Mouse (Mus musculus) kidney, embryonic 16.5 days (tissue): ENCODE data around the gene Fras1. TPM values are rescaled to one million over a fixed set of nuclear protein-coding genes. Genes with fewer than 3 reads are reported as not detected.

ENCODE experiments used
- ATAC-seq: fragments of 200-750 bp; cut with Nextera tagmentation; 2 replicates; pipeline ENCODE4 v1.8.0; 2017; ENCODE audit warnings: moderate TSS enrichment; ENCODE audit not compliant: low FRiP score, low TSS enrichment
- H3K27ac ChIP-seq: fragments of 300-500 bp; sonication (generic); 2 replicates; pipeline ENCODE4 v1.5.1; 2014; ENCODE audit warnings: low read length
- H3K27me3 ChIP-seq: fragments of 300-500 bp; sonication (generic); 2 replicates; pipeline ENCODE4 v1.6.1; 2014; ENCODE audit warnings: low read length, control low read depth, mixed read lengths; ENCODE audit not compliant: insufficient read depth
- H3K36me3 ChIP-seq: fragments of 300-500 bp; sonication (generic); 2 replicates; pipeline ENCODE4 v1.6.1; 2014; ENCODE audit warnings: low read length, control low read depth, mixed read lengths; ENCODE audit not compliant: insufficient read depth
- H3K4me1 ChIP-seq: fragments of 300-500 bp; sonication (generic); 2 replicates; pipeline ENCODE4 v1.6.1; 2014; ENCODE audit warnings: low read length, control low read depth, mixed read lengths; ENCODE audit not compliant: insufficient read depth
- H3K4me2 ChIP-seq: fragments of 300-500 bp; sonication (generic); replicated peaks from 2 replicates; pipeline ENCODE4 v1.6.1; 2014; ENCODE audit warnings: low read depth, low read length
- H3K4me3 ChIP-seq: fragments of 300-500 bp; sonication (generic); 2 replicates; pipeline ENCODE4 v1.5.1; 2014; ENCODE audit warnings: mild to moderate bottlenecking, low read length
- H3K9ac ChIP-seq: fragments of 300-500 bp; sonication (generic); replicated peaks from 2 replicates; pipeline ENCODE4 v1.6.1; 2014; ENCODE audit warnings: low read length
- H3K9me3 ChIP-seq: fragments of 300-500 bp; sonication (generic); 2 replicates; pipeline ENCODE4 v1.6.1; 2016; ENCODE audit warnings: low read length, control low read depth
- WGBS: fragments of 180-500 bp; shearing (Covaris S2); extraction: QIAGEN DNeasy Blood & Tissue Kit; methylation state at CpG from one replicate; pipeline ENCODE4 v1.1.7; 2014; 5-methylcytosine and 5-hydroxymethylcytosine counted together
- polyA plus RNA-seq: library from polyadenylated mRNA; unstranded; fragments of >200 nt; fragmentation: Nextera tagmentation; extraction: Ambion mirVana; gene quantifications from 2 replicates; pipeline ENCODE4 v1.2.1, GENCODE M21; 2015

Gene Fras1
- polyA plus RNA-seq, result 30.3 and 42.2 TPM in 2 replicates

DNA sequence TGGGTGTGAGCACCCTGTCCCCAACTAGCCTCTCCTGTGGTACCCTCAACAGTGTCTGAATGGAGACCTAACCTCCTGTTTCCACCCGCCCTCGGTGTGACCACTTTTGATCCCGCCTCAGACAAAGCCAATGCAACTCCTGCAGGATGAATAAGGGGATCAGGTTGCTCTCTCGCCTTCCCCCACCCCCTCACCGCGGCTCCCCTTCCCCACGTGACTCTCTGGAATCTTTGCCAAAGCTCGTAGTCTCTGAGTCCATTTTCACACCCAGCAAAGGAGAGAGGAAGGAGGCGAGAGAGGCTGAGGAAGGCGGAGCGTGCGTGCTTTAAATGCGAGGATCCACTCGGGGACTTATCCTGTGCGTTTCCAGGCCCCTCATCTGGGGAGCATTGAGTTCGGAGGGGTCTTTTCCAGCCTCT lies at the start of gene Fras1:
Gene Fras1, plus strand, starts transcription at position 389 of the 419 bp plus-strand sequence.
- peak within 1 kb of the TSS; percentile 82 for H3K9ac ChIP-seq
- H3K4me2 ChIP-seq, result peak within 1 kb of the TSS; percentile 84
- WGBS, result under 1% methylated on average over 16 of the region's 16 CpGs
- peak within 1 kb of the TSS; percentile 90 for H3K27ac ChIP-seq
- H3K36me3 ChIP-seq, result no peaks in the 10 kb centered on the region
- peak within 1 kb of the TSS; percentile 82 for H3K4me3 ChIP-seq
- H3K9me3 ChIP-seq, result no peaks in the 10 kb centered on the region
- peaks cover 20% of the 10 kb centered on the region for H3K4me1 ChIP-seq
- no peaks in the 10 kb centered on the region for H3K27me3 ChIP-seq
- peak; percentile 32 for ATAC-seq

GRCm38 (mm10) chr5:96331048-96331737 lies 42.6 kb upstream of the Fras1 start:
- H3K27ac ChIP-seq, result peak overlapping the region; percentile 79
- peak overlapping the region; percentile 34 for H3K4me3 ChIP-seq
- no peaks in the 10 kb centered on the region for H3K9me3 ChIP-seq
- H3K27me3 ChIP-seq, result no peaks in the 10 kb centered on the region
- 46% methylated on average over 25 of the region's 25 CpGs for WGBS
- H3K4me2 ChIP-seq, result peak overlapping the region; percentile 49
- no peaks in the 10 kb centered on the region for H3K36me3 ChIP-seq
- H3K9ac ChIP-seq, result 0 out of 2 replicates have a peak overlapping the region, but pooled peaks have one; percentile 25
- H3K4me1 ChIP-seq, result peaks cover 21% of the 10 kb centered on the region
- peak; percentile 84 for ATAC-seq

GRCm38 (mm10) chr5:96331738-96332070 lies 42.1 kb upstream of the Fras1 start:
- Histone ChIP-seq H3K27ac (peak overlapping the region; percentile 79; the same call in 1 of the 2 replicates), H3K4me1 (peaks cover 21% of the 10 kb centered on the region), H3K27me3 (no peaks in the 10 kb centered on the region), H3K9ac (no peak overlapping the region), H3K36me3 (no peaks in the 10 kb centered on the region), H3K4me3 (peak overlapping the region; percentile 34), H3K9me3 (no peaks in the 10 kb centered on the region), H3K4me2 (peak overlapping the region; percentile 49)
- 19% methylated on average over 5 of the region's 5 CpGs for WGBS
- peak; percentile 46 for ATAC-seq

GRCm38 (mm10) chr5:96333963-96334362 lies 39.8 kb upstream of the Fras1 start:
- H3K27me3 ChIP-seq, result no peaks in the 10 kb centered on the region
- H3K9me3 ChIP-seq, result no peaks in the 10 kb centered on the region
- H3K27ac ChIP-seq, result no peak overlapping the region
- H3K36me3 ChIP-seq, result no peaks in the 10 kb centered on the region
- H3K4me1 ChIP-seq, result peaks cover 21% of the 10 kb centered on the region
- H3K9ac ChIP-seq, result no peak overlapping the region
- WGBS, result 31% methylated on average over 3 of the region's 3 CpGs
- no peak overlapping the region for H3K4me2 ChIP-seq
- H3K4me3 ChIP-seq, result no peak overlapping the region
- no peak for ATAC-seq

GRCm38 (mm10) chr5:96340564-96340963 lies 33.2 kb upstream of the Fras1 start:
- no peaks in the 10 kb centered on the region for H3K9me3 ChIP-seq
- H3K4me3 ChIP-seq, result no peak overlapping the region
- 87% methylated on average over 6 of the region's 6 CpGs for WGBS
- no peak overlapping the region for H3K4me2 ChIP-seq
- no peak overlapping the region for H3K27ac ChIP-seq
- H3K9ac ChIP-seq, result no peak overlapping the region
- no peaks in the 10 kb centered on the region for H3K27me3 ChIP-seq
- no peak for ATAC-seq
- H3K36me3 ChIP-seq, result no peaks in the 10 kb centered on the region
- H3K4me1 ChIP-seq, result no peaks in the 10 kb centered on the region

GRCm38 (mm10) chr5:96344983-96345382 lies 28.8 kb upstream of the Fras1 start:
- Histone ChIP-seq H3K27ac (no peak overlapping the region), H3K9me3 (no peaks in the 10 kb centered on the region), H3K9ac (no peak overlapping the region), H3K27me3 (no peaks in the 10 kb centered on the region), H3K4me1 (no peaks in the 10 kb centered on the region), H3K4me2 (no peak overlapping the region), H3K36me3 (no peaks in the 10 kb centered on the region), H3K4me3 (no peak overlapping the region)
- 70% methylated on average over 2 of the region's 2 CpGs for WGBS
- no peak for ATAC-seq

- no peaks in the 10 kb centered on the region for H3K9me3 ChIP-seq
- no peaks in the 10 kb centered on the region for H3K27me3 ChIP-seq
- H3K4me1 ChIP-seq, result no peaks in the 10 kb centered on the region
- no peaks in the 10 kb centered on the region for H3K36me3 ChIP-seq
- H3K4me3 ChIP-seq, result no peak overlapping the region
- ATAC-seq, result no peak
- H3K4me2 ChIP-seq, result no peak overlapping the region
- no peak overlapping the region for H3K27ac ChIP-seq
- no peak overlapping the region for H3K9ac ChIP-seq
Measured at GRCm38 (mm10) chr5:96351963-96352362, 21.8 kb upstream of the Fras1 start.

DNA sequence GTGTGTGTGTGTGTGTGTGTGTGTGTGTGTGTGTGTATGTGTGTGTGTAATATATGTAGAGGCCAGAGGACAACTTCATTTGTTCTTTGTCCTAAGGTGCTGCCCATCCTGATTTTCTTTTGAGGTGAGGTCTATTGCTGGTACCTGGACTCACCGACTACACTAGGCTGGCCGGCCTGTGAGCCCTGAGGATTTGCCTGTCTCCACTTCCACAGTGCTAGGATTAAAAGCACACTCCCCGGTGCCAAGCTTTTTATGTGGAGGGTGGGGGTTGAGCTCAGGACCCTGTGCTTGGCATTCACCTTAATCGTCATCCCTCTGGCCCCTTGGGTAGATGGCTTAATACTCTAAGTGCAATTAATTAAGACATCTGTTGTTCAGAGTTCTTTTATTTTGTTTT lies 9.8 kb upstream of the Fras1 start:
- H3K9ac ChIP-seq, result no peak overlapping the region
- H3K4me1 ChIP-seq, result no peaks in the 10 kb centered on the region
- H3K4me3 ChIP-seq, result no peak overlapping the region
- no peaks in the 10 kb centered on the region for H3K9me3 ChIP-seq
- 65% methylated on average over 4 of the region's 4 CpGs for WGBS
- H3K4me2 ChIP-seq, result no peak overlapping the region
- H3K27ac ChIP-seq, result no peak overlapping the region
- H3K27me3 ChIP-seq, result no peaks in the 10 kb centered on the region
- no peaks in the 10 kb centered on the region for H3K36me3 ChIP-seq
- ATAC-seq, result no peak

DNA sequence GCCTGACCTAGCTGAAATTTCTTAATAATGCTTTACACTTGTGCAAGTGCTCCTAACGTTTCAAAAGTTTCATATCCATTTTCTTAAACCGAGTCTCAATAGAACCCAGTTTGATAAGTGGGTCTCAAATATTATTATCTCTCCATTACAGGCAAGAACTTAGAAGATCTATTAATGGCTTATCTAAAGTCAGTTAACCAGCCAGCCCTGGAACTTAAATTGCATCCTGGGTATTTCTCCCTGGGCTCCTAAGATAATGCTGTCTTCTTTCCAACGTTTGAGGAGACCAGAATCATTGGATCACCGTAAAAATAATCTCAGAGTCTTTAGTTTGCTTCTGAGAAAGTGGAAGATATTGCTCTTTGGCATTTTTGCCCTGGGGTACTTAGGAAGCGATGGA lies 8.2 kb upstream of the Fras1 start:
- no peaks in the 10 kb centered on the region for H3K36me3 ChIP-seq
- no peaks in the 10 kb centered on the region for H3K27me3 ChIP-seq
- no peaks in the 10 kb centered on the region for H3K4me1 ChIP-seq
- H3K4me2 ChIP-seq, result no peak overlapping the region
- no peak overlapping the region for H3K9ac ChIP-seq
- no peak overlapping the region for H3K4me3 ChIP-seq
- no peak overlapping the region for H3K27ac ChIP-seq
- no peak for ATAC-seq
- 78% methylated on average over 5 of the region's 5 CpGs for WGBS
- H3K9me3 ChIP-seq, result no peaks in the 10 kb centered on the region

DNA sequence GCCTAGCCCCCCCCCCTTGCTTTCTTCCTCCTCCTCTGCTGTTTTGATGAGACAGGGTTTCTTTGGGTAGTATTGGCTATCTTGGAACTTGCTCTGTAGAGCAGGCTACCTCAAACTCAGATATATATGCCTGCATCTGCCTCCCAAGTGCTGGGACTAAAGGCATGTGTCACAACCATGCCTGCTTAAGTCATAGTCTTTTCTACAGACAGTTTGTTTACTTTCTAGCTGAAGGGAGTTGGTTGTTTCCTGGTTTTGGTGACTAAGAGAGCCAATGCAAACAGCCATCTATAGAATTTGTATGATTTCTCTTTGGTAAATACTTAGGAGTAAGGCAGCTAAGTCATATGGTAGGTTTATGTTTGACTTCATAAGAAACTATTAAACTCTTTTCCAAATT lies 6.5 kb upstream of the Fras1 start:
- H3K4me3 ChIP-seq, result no peak overlapping the region
- no peaks in the 10 kb centered on the region for H3K9me3 ChIP-seq

More for the DNA sequence above, 6.5 kb upstream of the Fras1 start:
- ATAC-seq, result no peak
- Histone ChIP-seq H3K27ac (no peak overlapping the region), H3K4me1 (no peaks in the 10 kb centered on the region), H3K27me3 (no peaks in the 10 kb centered on the region), H3K4me2 (no peak overlapping the region), H3K36me3 (no peaks in the 10 kb centered on the region), H3K9ac (no peak overlapping the region)
